Mouse (Mus musculus) hindbrain, embryonic 14.5 days (tissue): ENCODE measurements around the gene Magix. TPM values are rescaled to one million over a fixed set of nuclear protein-coding genes. Genes with fewer than 3 reads are reported as not detected.
A peak's percentile ranks its signal among the peaks of the same experiment; 100 is the strongest.

Source experiments
- ATAC-seq: fragments of 200-750 bp; cut with Nextera tagmentation; 2 replicates; pipeline ENCODE4 v1.8.0; 2017; ENCODE audit warnings: moderate number of reproducible peaks, mild to moderate bottlenecking, moderate TSS enrichment, moderate library complexity; ENCODE audit not compliant: low FRiP score
- DNase-seq: peaks from one replicate; pipeline ENCODE4 v3.0.0-alpha.2; 2015; ENCODE audit warnings: low spot score
- H3K27ac ChIP-seq: fragments of 300-500 bp; sonication (generic); 2 replicates; pipeline ENCODE4 v1.5.1; 2014; ENCODE audit warnings: mild to moderate bottlenecking, moderate library complexity
- H3K27me3 ChIP-seq: fragments of 300-500 bp; sonication (generic); 2 replicates; pipeline ENCODE4 v1.6.1; 2014; ENCODE audit warnings: mild to moderate bottlenecking, low read length, mixed read lengths; ENCODE audit not compliant: control insufficient read depth, insufficient read depth
- H3K36me3 ChIP-seq: fragments of 300-500 bp; sonication (generic); replicated peaks from 2 replicates; pipeline ENCODE4 v1.6.1; 2014; ENCODE audit not compliant: control insufficient read depth, insufficient read depth
- H3K4me1 ChIP-seq: fragments of 300-500 bp; sonication (generic); replicated peaks from 2 replicates; pipeline ENCODE4 v1.6.1; 2014; ENCODE audit warnings: antibody characterized with exemption, low read length, mixed read lengths; ENCODE audit not compliant: control insufficient read depth, insufficient read depth
- H3K4me2 ChIP-seq: fragments of 300-500 bp; sonication (generic); replicated peaks from 2 replicates; pipeline ENCODE4 v1.6.1; 2014; ENCODE audit warnings: mild to moderate bottlenecking, moderate library complexity
- H3K4me3 ChIP-seq: fragments of 300-500 bp; sonication (generic); replicated peaks from 2 replicates; pipeline ENCODE4 v1.5.1; 2014; ENCODE audit warnings: mild to moderate bottlenecking, low read length
- H3K9ac ChIP-seq: fragments of 300-500 bp; sonication (generic); 2 replicates; pipeline ENCODE4 v1.6.1; 2014
- H3K9me3 ChIP-seq: fragments of 300-500 bp; sonication (generic); 2 replicates; pipeline ENCODE4 v1.6.1; 2016; ENCODE audit warnings: low read length; ENCODE audit not compliant: control insufficient read depth
- WGBS: fragments of 180-500 bp; shearing (Covaris S2); extraction: QIAGEN DNeasy Blood & Tissue Kit; methylation state at CpG from one replicate; pipeline ENCODE4 v1.1.7; 2014; 5-methylcytosine and 5-hydroxymethylcytosine counted together
- polyA plus RNA-seq: library from polyadenylated mRNA; unstranded; fragments of >200 nt; fragmentation: Nextera tagmentation; extraction: Ambion mirVana; gene quantifications from 2 replicates; pipeline ENCODE4 v1.2.1, GENCODE M21; 2014

Gene Magix
- polyA plus RNA-seq, 1 experiment from 2014 or later = not detected

- no peak for ATAC-seq
- H3K4me1 ChIP-seq = 0 out of 2 replicates have a peak, but pooled peaks cover 6% of the 10 kb centered on the region
- peaks cover 33% of the 10 kb centered on the region for H3K36me3 ChIP-seq
- WGBS = 12% methylated on average over 5 of the region's 5 CpGs
- H3K4me2 ChIP-seq = no peak overlapping the region
- DNase-seq = peak; percentile 78
- H3K27ac ChIP-seq = no peak overlapping the region
- H3K9ac ChIP-seq = no peak overlapping the region
- no peak overlapping the region for H3K4me3 ChIP-seq
- no peaks in the 10 kb centered on the region for H3K27me3 ChIP-seq
- H3K9me3 ChIP-seq = no peaks in the 10 kb centered on the region
Observed at GRCm38 (mm10) chrX:7645349-7645748, 35.7 kb downstream of the Magix start.

GRCm38 (mm10) chrX:7640785-7641184, 40.3 kb downstream of the Magix start:
- 53% methylated on average over 10 of the region's 12 CpGs for WGBS
- no peak for DNase-seq
- peak overlapping the region; percentile 40; the same call in 1 of the 2 replicates for H3K9ac ChIP-seq

GRCm38 (mm10) chrX:7639536-7640325, 41.3 kb downstream of the Magix start:
- no peaks in the 10 kb centered on the region for H3K27me3 ChIP-seq
- 0 out of 2 replicates have a peak, but pooled peaks cover 6% of the 10 kb centered on the region for H3K4me1 ChIP-seq
- peak overlapping the region; percentile 50 for H3K4me3 ChIP-seq
- H3K9me3 ChIP-seq = no peaks in the 10 kb centered on the region
- H3K27ac ChIP-seq = peak overlapping the region; percentile 85
- DNase-seq (no peak), ATAC-seq (peak; percentile 28; the same call in 1 of the 2 replicates)
- peaks cover 20% of the 10 kb centered on the region; the same call in 1 of the 2 replicates for H3K36me3 ChIP-seq
- WGBS = 21% methylated on average over 13 of the region's 13 CpGs
- peak overlapping the region; percentile 62 for H3K4me2 ChIP-seq
- H3K9ac ChIP-seq = peak overlapping the region; percentile 76

More at GRCm38 (mm10) chrX:7640785-7641184, 40.3 kb downstream of the Magix start:
- H3K36me3 ChIP-seq = peaks cover 29% of the 10 kb centered on the region
- ATAC-seq = no peak
- no peak overlapping the region for H3K27ac ChIP-seq
- no peaks in the 10 kb centered on the region for H3K27me3 ChIP-seq
- peak overlapping the region; percentile 50 for H3K4me3 ChIP-seq
- H3K4me1 ChIP-seq = 0 out of 2 replicates have a peak, but pooled peaks cover 6% of the 10 kb centered on the region
- peak overlapping the region; percentile 62 for H3K4me2 ChIP-seq
- no peaks in the 10 kb centered on the region for H3K9me3 ChIP-seq

GRCm38 (mm10) chrX:7638401-7639091, 42.5 kb downstream of the Magix start, which contains the start of gene Syp:
Gene Syp (plus strand): TSS chrX:7638471.
- Histone ChIP-seq H3K9me3 (no peaks in the 10 kb centered on the region), H3K4me1 (0 out of 2 replicates have a peak, but pooled peaks cover 6% of the 10 kb centered on the region), H3K27me3 (no peaks in the 10 kb centered on the region), H3K9ac (peak within 1 kb of the TSS; percentile 76), H3K27ac (peak within 1 kb of the TSS; percentile 85), H3K4me3 (peak within 1 kb of the TSS; percentile 50), H3K36me3 (peaks cover 18% of the 10 kb centered on the region; the same call in 1 of the 2 replicates), H3K4me2 (peak within 1 kb of the TSS; percentile 62)
- 15% methylated on average over 41 of the region's 42 CpGs for WGBS
- DNase-seq (peak; percentile 82), ATAC-seq (peak; percentile 86)

GRCm38 (mm10) chrX:7635101-7635500, 46.0 kb downstream of the Magix start:
- no peaks in the 10 kb centered on the region for H3K36me3 ChIP-seq
- H3K4me2 ChIP-seq = no peak overlapping the region
- H3K27ac ChIP-seq = no peak overlapping the region
- H3K9ac ChIP-seq = no peak overlapping the region
- ATAC-seq (no peak), DNase-seq (no peak)
- H3K9me3 ChIP-seq = no peaks in the 10 kb centered on the region
- 85% methylated on average over 3 of the region's 3 CpGs for whole genome bisulfite sequencing
- H3K4me1 ChIP-seq = no peaks in the 10 kb centered on the region
- no peaks in the 10 kb centered on the region for H3K27me3 ChIP-seq
- H3K4me3 ChIP-seq = no peak overlapping the region

GRCm38 (mm10) chrX:7632560-7632959, 48.5 kb downstream of the Magix start:
- ATAC-seq (no peak), DNase-seq (no peak)
- H3K36me3 ChIP-seq = no peaks in the 10 kb centered on the region
- H3K27me3 ChIP-seq = no peaks in the 10 kb centered on the region
- no peak overlapping the region for H3K4me3 ChIP-seq
- H3K9ac ChIP-seq = no peak overlapping the region
- no peaks in the 10 kb centered on the region for H3K4me1 ChIP-seq
- no peaks in the 10 kb centered on the region for H3K9me3 ChIP-seq
- H3K4me2 ChIP-seq = no peak overlapping the region
- H3K27ac ChIP-seq = no peak overlapping the region
- WGBS = 94% methylated on average over 6 of the region's 6 CpGs

Other genes starting within 250 kb of the Magix start
- 0.09 and 0.25 TPM in 2 replicates for gene Foxp3, start 107.6 kb downstream of the Magix start, polyA plus RNA-seq
- 5.0 and 7.5 TPM in 2 replicates for gene Ppp1r3f, start 107.0 kb downstream of the Magix start, polyA plus RNA-seq
- 26.6 and 28.0 TPM in 2 replicates for gene Ccdc22, start 75.7 kb downstream of the Magix start, polyA plus RNA-seq
- 0.21 TPM in 1 of 2 replicates, not detected in the other for gene Cacna1f, start 74.2 kb downstream of the Magix start, polyA plus RNA-seq
- 106 and 109 TPM in 2 replicates for gene Syp, start 42.8 kb downstream of the Magix start, polyA plus RNA-seq
- 1.2 and 1.5 TPM in 2 replicates for gene Prickle3, start 24.0 kb downstream of the Magix start, polyA plus RNA-seq
- 21.2 and 23.5 TPM in 2 replicates for gene Plp2, start 9.9 kb downstream of the Magix start, polyA plus RNA-seq
- 46.1 and 52.1 TPM in 2 replicates for gene Gpkow, start 15.9 kb upstream of the Magix start, polyA plus RNA-seq
- 20.6 and 21.9 TPM in 2 replicates for gene Wdr45, start 33.1 kb upstream of the Magix start, polyA plus RNA-seq
- gene Gm45208, start 41.0 kb upstream of the Magix start, polyA plus RNA-seq = 0.53 TPM in 1 of 2 replicates, not detected in the other
- gene Praf2, start 47.2 kb upstream of the Magix start, polyA plus RNA-seq = 129 and 139 TPM in 2 replicates
- 61.4 and 65.0 TPM in 2 replicates for gene Ccdc120, start 69.7 kb upstream of the Magix start, polyA plus RNA-seq
- gene Tfe3, start 81.3 kb upstream of the Magix start, polyA plus RNA-seq = 18.6 and 20.9 TPM in 2 replicates
- 50.5 and 56.8 TPM in 2 replicates for gene Gripap1, start 108.5 kb upstream of the Magix start, polyA plus RNA-seq
- 4.1 and 5.0 TPM in 2 replicates for gene Kcnd1, start 141.0 kb upstream of the Magix start, polyA plus RNA-seq
- gene Otud5, start 160.1 kb upstream of the Magix start, polyA plus RNA-seq = 29.3 and 30.8 TPM in 2 replicates
- gene Pim2, start 197.0 kb upstream of the Magix start, polyA plus RNA-seq = 21.3 and 22.6 TPM in 2 replicates
- 23.9 and 28.1 TPM in 2 replicates for gene Slc35a2, start 202.8 kb upstream of the Magix start, polyA plus RNA-seq
- gene Pqbp1, start 218.0 kb upstream of the Magix start, polyA plus RNA-seq = 178 and 180 TPM in 2 replicates
- 158 and 166 TPM in 2 replicates for gene Timm17b, start 218.1 kb upstream of the Magix start, polyA plus RNA-seq
- gene Gm10491, start 226.6 kb upstream of the Magix start, polyA plus RNA-seq = not detected in 2 replicates
- not detected in 2 replicates for gene Gm10490, start 228.3 kb upstream of the Magix start, polyA plus RNA-seq
- gene Pcsk1n, start 238.6 kb upstream of the Magix start, polyA plus RNA-seq = 271 and 284 TPM in 2 replicates
- gene Eras, start 247.4 kb upstream of the Magix start, polyA plus RNA-seq = not detected in 2 replicates